Mouse (Mus musculus) thymus, postnatal 0 days (tissue): ENCODE measurements around the gene Nudt17. TPM values are rescaled to one million over a fixed set of nuclear protein-coding genes. Genes with fewer than 3 reads are reported as not detected.
"Not testable (repeated sequence)": the region's sequence is repeated elsewhere in the genome, so short reads cannot be mapped to it uniquely, and the experiment has no call there.

Experiments used
- DNase-seq: peaks from one replicate; pipeline ENCODE4 v3.0.0-alpha.2; 2015; ENCODE audit warnings: low spot score
- polyA plus RNA-seq: library from polyadenylated mRNA; unstranded; fragments of >200 nt; fragmentation: Nextera tagmentation; extraction: Ambion mirVana; gene quantifications from 2 replicates; pipeline ENCODE4 v1.2.1, GENCODE M21; 2015

Gene Nudt17
- polyA plus RNA-seq, 1 experiment from 2014 or later, result 20.7 TPM

DNA sequence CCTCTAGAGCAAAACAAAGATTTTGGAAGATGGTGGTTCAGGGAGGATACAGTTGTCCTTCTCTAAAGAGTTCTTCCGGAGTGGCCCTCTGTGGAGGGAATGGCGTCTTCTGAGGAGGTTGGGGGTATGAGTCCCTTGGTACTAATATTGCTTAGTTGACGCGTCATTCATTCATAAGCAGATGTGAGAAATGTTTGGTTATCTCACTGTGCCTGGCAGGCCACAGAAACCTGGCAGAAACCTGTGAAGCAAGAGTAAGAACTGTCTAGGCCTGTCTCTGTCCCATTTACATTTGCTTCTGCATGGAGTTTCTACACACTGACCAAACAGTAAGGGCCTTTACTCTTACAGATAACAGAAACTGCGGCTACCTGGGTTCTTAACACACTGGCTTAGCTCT is 36.8 kb downstream of the Nudt17 start:
- DNase-seq, result no peak

DNA sequence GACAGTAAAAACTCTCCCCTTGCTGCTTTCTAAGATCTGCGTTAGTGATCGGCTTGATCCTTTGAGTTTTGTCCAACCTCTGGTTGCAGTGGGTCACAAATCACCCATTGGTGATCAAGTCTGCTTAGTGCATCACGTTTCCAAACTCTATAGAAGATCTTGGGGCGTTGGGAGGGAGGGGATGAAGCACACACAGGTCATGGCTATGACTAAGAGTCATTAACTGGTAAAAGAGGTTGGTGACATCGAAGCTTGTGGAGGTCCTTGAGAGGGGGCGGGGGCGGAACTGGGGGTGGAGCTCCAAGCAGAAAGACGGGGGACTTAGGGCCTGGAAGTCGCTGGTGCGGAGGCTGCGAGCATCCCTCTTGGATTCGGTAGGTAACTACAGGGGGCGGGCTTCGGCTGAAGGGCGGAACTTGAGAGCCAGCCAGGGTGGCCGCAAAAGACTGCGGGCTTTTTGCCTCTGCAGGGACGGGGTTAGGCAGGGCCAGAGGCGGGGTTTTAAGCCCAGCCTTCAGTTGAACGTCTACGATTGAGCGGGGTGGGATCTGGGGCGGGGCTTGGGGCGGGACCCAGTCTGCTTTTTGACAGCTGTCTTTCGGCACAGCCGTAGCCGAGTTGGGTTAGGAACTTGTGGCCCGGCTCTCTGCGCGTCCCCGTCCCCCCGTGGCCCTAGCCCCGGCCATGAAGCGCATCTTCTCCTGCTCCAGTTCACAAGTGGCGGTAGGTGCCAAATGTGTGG is 38.5 kb downstream of the Nudt17 start, which contains the start of gene Ankrd35:
Ankrd35 (plus strand) TSS at position 405 of the 742 bp plus-strand sequence.
- DNase-seq, result peak; percentile 92

DNA sequence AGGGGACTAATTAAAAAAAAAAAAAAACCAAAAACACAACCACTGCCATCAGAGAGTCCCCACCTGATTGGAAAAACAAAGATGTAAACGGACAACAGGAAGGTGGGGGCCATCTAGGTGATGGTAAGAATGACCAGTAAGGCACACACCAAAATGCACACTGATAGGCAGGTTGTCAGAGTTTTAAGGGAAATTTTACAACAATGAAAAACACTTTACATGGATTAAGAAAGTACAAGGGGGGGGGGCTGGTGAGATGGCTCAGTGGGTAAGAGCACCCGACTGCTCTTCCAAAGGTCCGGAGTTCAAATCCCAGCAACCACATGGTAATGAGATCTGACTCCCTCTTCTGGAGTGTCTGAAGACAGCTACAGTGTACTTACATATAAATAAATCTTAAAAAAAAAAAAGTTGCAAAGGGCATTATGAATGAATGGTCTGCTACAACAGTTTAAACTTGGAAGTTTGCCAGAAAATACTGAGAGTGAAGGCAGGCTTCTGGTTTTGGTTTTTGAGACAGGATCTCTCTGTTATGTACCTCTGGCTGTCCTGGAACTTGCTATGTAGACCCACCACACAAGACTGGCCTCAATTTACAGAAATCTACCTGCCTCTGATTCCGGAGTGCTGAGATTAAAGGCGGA is 39.8 kb downstream of the Nudt17 start:
- DNase-seq, result no peak

DNA sequence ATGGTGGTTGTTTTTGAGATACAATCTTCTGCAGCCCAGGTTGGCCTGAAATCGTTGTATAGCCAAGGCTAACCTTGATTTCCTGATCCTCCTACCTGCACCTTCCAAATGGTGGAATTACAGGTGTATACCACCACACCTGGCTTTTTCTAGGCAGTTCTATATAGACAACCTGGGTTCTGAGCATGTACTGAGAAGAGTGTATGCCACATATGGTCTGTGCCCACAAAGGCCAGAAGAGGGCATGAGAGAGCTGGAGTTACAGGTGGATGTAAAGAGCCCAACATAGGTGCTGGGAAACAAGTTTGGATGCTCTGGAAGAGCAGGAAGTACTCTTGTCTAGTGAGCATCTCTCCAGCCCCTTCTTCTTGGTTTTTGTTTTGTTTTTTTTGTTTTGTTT is 41.0 kb downstream of the Nudt17 start:
- peak; percentile 41 for DNase-seq

DNA sequence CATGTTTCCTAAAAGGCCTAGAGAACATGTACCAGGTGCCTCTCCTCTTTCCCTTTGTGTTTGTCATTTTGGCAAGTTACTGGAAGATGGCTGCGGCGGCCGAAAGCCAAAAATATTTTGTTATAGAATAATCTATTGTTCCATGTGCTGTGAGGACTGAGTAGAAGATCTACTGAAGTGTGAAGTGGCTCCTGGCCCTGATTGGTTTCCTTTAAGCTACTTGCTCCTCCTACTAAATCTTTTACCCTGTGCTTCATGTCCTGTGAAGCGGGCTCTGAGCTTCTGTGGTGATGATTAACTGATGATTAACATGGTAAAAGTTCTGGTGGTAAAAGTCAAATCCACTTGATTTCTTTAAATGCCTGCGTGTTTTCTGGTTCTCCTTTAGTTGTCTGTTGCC is 41.4 kb downstream of the Nudt17 start:
- DNase-seq, result no peak

DNA sequence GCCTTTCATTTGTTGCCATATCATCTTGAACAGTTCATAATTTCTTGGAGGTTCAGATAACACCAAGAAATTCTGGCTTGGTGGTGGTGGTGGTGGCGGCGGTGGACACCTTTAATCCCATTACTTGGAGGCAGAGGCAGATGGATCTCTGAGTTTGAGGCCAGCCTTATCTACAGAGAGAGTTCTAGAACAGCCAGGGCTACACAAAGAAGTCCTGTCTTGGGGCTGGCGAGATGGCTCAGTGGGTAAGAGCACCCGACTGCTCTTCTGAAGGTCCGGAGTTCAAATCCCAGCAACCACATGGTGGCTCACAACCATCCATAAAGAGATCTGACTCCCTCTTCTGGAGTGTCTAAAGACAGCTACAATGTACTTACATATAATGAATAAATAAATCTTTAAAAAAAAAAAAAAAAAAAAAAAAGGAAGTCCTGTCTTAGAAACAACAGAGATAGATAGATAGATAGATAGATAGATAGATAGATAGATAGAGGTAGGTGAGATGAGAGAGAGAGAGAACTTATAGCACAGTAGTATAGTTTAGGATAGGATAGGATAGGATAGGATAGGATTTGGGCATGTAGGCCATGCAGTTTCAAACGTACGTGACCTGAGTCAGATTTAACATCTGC is 42.5 kb downstream of the Nudt17 start:
- DNase-seq, result not testable (repeated sequence)

DNA sequence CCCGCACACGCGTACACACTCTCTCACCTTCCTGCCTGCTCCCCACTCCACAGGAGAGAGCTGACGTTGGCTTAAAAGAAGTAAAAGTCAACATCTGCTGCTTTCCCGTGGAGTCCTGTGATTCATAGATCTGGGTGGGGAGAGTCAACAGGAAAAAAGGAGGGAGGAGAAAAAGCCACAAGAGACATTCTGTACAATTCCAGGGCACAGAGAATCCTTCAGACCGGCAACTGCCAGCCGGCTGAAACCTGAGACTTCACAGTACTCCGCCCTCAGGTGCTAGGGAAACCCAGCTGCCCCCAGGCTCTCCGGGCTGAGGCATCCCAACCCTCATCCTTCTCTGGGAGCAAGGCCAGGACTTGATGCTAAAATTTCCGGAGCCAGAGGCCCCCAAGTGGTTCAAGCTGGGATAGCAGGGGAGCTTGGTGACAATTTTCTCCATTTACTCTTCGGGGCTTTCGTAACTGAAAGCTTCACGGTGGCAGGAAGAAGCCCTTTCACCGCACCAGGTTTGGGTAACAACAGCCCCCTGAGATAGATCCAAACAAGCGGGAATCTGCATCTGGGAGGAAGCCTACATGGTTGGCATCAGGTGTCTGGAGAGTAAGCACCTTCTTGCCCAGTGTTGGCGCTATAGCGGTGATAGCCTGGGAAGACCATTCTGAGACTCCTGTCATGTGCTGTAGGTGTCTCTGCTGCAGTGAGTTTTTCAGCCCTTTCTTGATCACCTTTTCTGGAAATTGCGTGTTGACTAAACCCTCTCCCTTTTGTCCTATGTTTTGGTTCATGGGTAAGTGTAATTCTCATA is 44.7 kb downstream of the Nudt17 start:
- peak; percentile 84 for DNase-seq

DNA sequence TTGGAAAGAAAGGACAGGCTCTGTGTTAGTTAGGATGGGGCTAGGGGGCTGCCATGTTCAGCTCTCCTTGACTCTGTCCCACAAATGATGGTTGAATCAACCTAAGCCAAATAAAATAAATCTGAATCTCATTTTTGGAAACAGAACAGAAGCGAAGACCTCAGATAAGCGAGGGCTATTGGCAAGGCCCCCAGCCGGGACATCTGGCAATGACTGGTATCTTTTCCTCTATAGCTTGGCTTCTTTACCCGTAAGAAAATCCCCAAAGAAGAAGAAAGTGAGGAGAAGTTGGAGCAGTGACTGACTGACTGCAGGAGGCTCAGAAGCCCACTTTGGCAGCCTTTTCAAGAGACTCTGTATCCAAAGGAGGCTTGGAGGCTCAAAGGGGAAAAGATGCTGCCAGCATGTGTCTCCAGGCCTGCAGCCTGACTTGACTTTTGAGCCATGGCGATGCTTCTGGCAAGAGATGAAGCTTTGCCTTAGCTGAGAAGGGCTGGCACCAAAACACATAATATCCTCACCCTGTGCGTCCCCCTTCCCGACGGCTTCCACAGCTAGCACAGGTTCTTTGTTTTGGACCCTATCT is 45.5 kb downstream of the Nudt17 start:
- no peak for DNase-seq

DNA sequence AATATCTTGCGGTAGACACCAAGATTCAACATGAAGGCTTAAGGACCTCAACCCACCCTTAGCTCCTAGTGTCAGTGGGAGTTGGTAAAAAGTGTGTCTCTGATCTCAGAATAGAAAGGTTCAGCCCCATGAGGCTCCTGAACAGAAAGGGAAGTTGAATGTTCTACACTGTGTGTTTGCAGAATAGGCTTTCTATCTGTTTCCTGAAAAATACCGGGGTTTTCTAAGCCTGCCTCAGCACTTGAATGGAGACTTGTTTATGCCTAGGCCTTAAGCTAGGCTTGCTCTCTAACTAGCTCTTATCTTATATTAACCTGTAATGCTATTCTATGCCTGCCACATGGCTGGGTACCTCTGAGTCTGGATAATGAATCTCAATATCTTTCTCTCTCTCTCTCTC is 47.5 kb downstream of the Nudt17 start:
- no peak for DNase-seq

Other genes starting within 250 kb of the Nudt17 start
- gene Hfe2, start 183.4 kb downstream of the Nudt17 start, polyA plus RNA-seq, result 0.13 and 0.18 TPM in 2 replicates
- gene Txnip, start 150.6 kb downstream of the Nudt17 start, polyA plus RNA-seq, result 260 TPM in 2 replicates
- 0.42 and 0.46 TPM in 2 replicates for gene Gm16253, start 131.6 kb downstream of the Nudt17 start, polyA plus RNA-seq
- gene Polr3gl, start 114.4 kb downstream of the Nudt17 start, polyA plus RNA-seq, result 25.8 and 28.8 TPM in 2 replicates
- gene Ankrd34a, start 111.9 kb downstream of the Nudt17 start, polyA plus RNA-seq, result 0.07 and 0.09 TPM in 2 replicates
- gene Lix1l, start 107.4 kb downstream of the Nudt17 start, polyA plus RNA-seq, result 1.7 TPM in 2 replicates
- 146 and 155 TPM in 2 replicates for gene Rbm8a, start 78.6 kb downstream of the Nudt17 start, polyA plus RNA-seq
- 50.0 and 52.6 TPM in 2 replicates for gene Pex11b, start 73.2 kb downstream of the Nudt17 start, polyA plus RNA-seq
- gene Gm42957, start 73.1 kb downstream of the Nudt17 start, polyA plus RNA-seq, result not detected in 2 replicates
- gene Itga10, start 63.0 kb downstream of the Nudt17 start, polyA plus RNA-seq, result 0.31 and 0.35 TPM in 2 replicates
- gene Ankrd35, start 38.4 kb downstream of the Nudt17 start, polyA plus RNA-seq, result 1.5 and 1.9 TPM in 2 replicates
- gene Pias3, start 12.2 kb downstream of the Nudt17 start, polyA plus RNA-seq, result 11.9 and 12.3 TPM in 2 replicates
- gene Polr3c, start 19.1 kb upstream of the Nudt17 start, polyA plus RNA-seq, result 31.8 and 34.5 TPM in 2 replicates
- 65.9 and 73.2 TPM in 2 replicates for gene Rnf115, start 19.1 kb upstream of the Nudt17 start, polyA plus RNA-seq
- gene Pdzk1, start 120.7 kb upstream of the Nudt17 start, polyA plus RNA-seq, result 1.2 and 1.4 TPM in 2 replicates
- gene Cd160, start 120.8 kb upstream of the Nudt17 start, polyA plus RNA-seq, result 26.3 and 29.8 TPM in 2 replicates
- 1.5 and 1.8 TPM in 2 replicates for gene Gja5, start 196.1 kb upstream of the Nudt17 start, polyA plus RNA-seq
- 34.4 and 39.4 TPM in 2 replicates for gene Gpr89, start 196.8 kb upstream of the Nudt17 start, polyA plus RNA-seq
- gene Gja8, start 217.5 kb upstream of the Nudt17 start, polyA plus RNA-seq, result 0.03 and 0.04 TPM in 2 replicates